Mouse (Mus musculus): ENCODE results near the gene Gnaz. TPM values are rescaled to one million over a fixed set of nuclear protein-coding genes. Genes with fewer than 3 reads are reported as not detected.
A peak's percentile ranks its signal among the peaks of the same experiment; 100 is the strongest.

The Gnaz gene
- polyA plus RNA-seq, 1 experiment from 2014 or later = 3.2 TPM

GRCm38 (mm10) chr10:74983176-74983575 is 16.2 kb downstream of the Gnaz start:
- no peak for ATAC-seq (ENCODE audit: insufficient read depth)
- Histone ChIP-seq H3K4me3 (ENCODE audit: low read depth, low read length) (no peak overlapping the region), H3K4me2 (no peak overlapping the region), H3K9ac (no peak overlapping the region), H3K9me3 (ENCODE audit: low read depth, low read length) (no peaks in the 10 kb centered on the region), H3K4me1 (ENCODE audit: insufficient read depth) (no peaks in the 10 kb centered on the region), H3K27ac (ENCODE audit: low read depth) (no peak overlapping the region), H3K36me3 (ENCODE audit: insufficient read depth) (no peaks in the 10 kb centered on the region), H3K27me3 (ENCODE audit: insufficient read depth, low read length) (no peaks in the 10 kb centered on the region)
- no peak for TF ChIP-seq CTCF (IDR thresholded peaks at IDR 0.05; ENCODE audit: low read depth)
- DNase-seq = no peak
- WGBS = 69% methylated on average over 8 of the region's 8 CpGs

- no peak overlapping the region for H3K4me2 ChIP-seq
- ATAC-seq (ENCODE audit: insufficient read depth) (peak; percentile 22; the same call in 1 of the 2 replicates), DNase-seq (peak; percentile 39)
- H3K36me3 ChIP-seq (ENCODE audit: insufficient read depth) = no peaks in the 10 kb centered on the region
- no peaks in the 10 kb centered on the region for H3K9me3 ChIP-seq (ENCODE audit: low read depth, low read length)
- no peak overlapping the region for H3K27ac ChIP-seq (ENCODE audit: low read depth)
- H3K27me3 ChIP-seq (ENCODE audit: insufficient read depth, low read length) = no peaks in the 10 kb centered on the region; the same call in 1 of the 2 replicates
- TF ChIP-seq CTCF (IDR thresholded peaks at IDR 0.05; ENCODE audit: low read depth) = no peak
- no peaks in the 10 kb centered on the region for H3K4me1 ChIP-seq (ENCODE audit: insufficient read depth)
- WGBS = 46% methylated on average over 14 of the region's 14 CpGs
- no peak overlapping the region for H3K9ac ChIP-seq
- H3K4me3 ChIP-seq (ENCODE audit: low read depth, low read length) = no peak overlapping the region
Observed at GRCm38 (mm10) chr10:74987698-74988470, 20.9 kb downstream of the Gnaz start.

- peak; percentile 14 for DNase-seq
- Histone ChIP-seq H3K4me3 (ENCODE audit: low read depth, low read length) (no peak overlapping the region), H3K4me1 (ENCODE audit: insufficient read depth) (no peaks in the 10 kb centered on the region), H3K27me3 (ENCODE audit: insufficient read depth, low read length) (no peaks in the 10 kb centered on the region; the same call in 1 of the 2 replicates), H3K36me3 (ENCODE audit: insufficient read depth) (no peaks in the 10 kb centered on the region), H3K9ac (no peak overlapping the region), H3K9me3 (ENCODE audit: low read depth, low read length) (no peaks in the 10 kb centered on the region), H3K4me2 (no peak overlapping the region), H3K27ac (ENCODE audit: low read depth) (no peak overlapping the region)
- ATAC-seq (ENCODE audit: insufficient read depth) = no peak
- 60% methylated on average over 4 of the region's 4 CpGs for WGBS
- peak; percentile 39; the same call in 1 of the 2 replicates for TF ChIP-seq CTCF (IDR thresholded peaks at IDR 0.05; ENCODE audit: low read depth)
Observed at GRCm38 (mm10) chr10:74989814-74990213, 22.8 kb downstream of the Gnaz start.

DNA sequence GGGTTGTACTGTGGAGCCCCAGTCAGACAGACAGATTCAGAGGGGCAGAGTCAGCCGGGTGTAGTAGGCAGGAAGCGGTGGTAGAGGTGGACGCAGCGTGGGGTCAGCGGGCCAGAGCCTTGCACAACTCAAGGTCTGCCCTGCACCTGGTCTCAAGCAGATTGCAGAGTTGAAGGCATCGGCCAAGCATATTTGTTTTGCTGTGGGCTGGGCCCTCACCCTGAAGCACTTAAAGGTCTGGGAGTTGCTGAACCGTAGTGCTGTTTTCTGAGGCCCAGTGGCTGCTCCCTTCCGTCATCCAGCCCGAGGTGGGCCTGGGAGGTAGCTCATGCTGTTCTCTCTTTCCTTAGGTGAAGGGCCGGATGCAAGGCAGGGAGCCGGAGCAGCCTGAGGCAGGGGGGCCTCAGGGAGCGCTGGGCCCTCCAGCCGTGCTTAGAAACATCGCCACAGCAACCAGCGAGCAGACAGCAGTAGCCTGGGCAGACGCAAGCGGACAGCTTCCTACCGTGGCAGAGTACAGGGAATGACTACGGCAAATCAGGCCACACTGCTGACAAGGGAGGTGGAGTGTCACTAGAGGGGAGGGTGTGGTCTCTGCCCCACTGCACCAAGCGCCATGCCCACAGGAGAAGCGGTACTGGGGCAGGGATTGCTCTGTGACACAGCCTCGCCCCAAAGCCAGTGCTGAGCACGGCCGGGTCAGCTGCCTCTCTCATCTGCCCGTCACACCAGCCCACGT is 23.8 kb downstream of the Gnaz start:
- H3K4me3 ChIP-seq (ENCODE audit: low read depth, low read length) = no peak overlapping the region
- no peak overlapping the region for H3K4me2 ChIP-seq
- no peaks in the 10 kb centered on the region for H3K9me3 ChIP-seq (ENCODE audit: low read depth, low read length)
- no peaks in the 10 kb centered on the region for H3K36me3 ChIP-seq (ENCODE audit: insufficient read depth)
- 38% methylated on average over 26 of the region's 26 CpGs for WGBS
- no peaks in the 10 kb centered on the region; the same call in 1 of the 2 replicates for H3K27me3 ChIP-seq (ENCODE audit: insufficient read depth, low read length)
- no peak overlapping the region for H3K27ac ChIP-seq (ENCODE audit: low read depth)
- no peak for TF ChIP-seq CTCF (IDR thresholded peaks at IDR 0.05; ENCODE audit: low read depth)
- peak; percentile 15 for DNase-seq
- no peak overlapping the region for H3K9ac ChIP-seq
- H3K4me1 ChIP-seq (ENCODE audit: insufficient read depth) = peaks cover 6% of the 10 kb centered on the region; the same call in 1 of the 2 replicates
- peak; percentile 28 for ATAC-seq (ENCODE audit: insufficient read depth)

GRCm38 (mm10) chr10:74994863-74995262 is 27.9 kb downstream of the Gnaz start:
- no peaks in the 10 kb centered on the region for H3K36me3 ChIP-seq (ENCODE audit: insufficient read depth)
- DNase-seq = peak; percentile 47

DNA sequence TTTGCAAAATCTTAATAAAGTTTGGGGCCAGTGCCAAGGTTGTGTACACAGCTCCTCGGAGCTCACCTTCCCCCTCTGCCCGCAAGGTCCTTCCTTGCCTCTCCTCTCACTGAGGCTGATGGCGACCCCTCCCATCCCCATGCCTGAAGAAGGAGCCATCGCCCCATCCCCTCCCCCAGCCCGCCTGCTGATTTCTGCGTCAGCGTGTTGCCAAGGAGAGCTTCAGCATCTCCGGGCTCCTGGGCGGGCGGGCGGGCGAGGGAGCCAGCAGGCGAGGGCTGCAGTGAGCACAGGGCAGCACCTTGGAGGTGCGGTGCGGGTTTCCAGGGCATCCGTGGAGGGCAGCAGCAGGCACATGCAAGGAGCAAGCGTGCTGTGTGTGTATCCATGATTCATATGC is 28.4 kb downstream of the Gnaz start:
- Histone ChIP-seq H3K9me3 (ENCODE audit: low read depth, low read length) (no peaks in the 10 kb centered on the region), H3K4me3 (ENCODE audit: low read depth, low read length) (peak overlapping the region; percentile 25; the same call in 1 of the 2 replicates), H3K27me3 (ENCODE audit: insufficient read depth, low read length) (no peaks in the 10 kb centered on the region; the same call in 1 of the 2 replicates), H3K9ac (peak overlapping the region; percentile 35), H3K4me2 (peak overlapping the region; percentile 59), H3K4me1 (ENCODE audit: insufficient read depth) (peaks cover 8% of the 10 kb centered on the region; the same call in 1 of the 2 replicates), H3K36me3 (ENCODE audit: insufficient read depth) (no peaks in the 10 kb centered on the region), H3K27ac (ENCODE audit: low read depth) (no peak overlapping the region)
- DNase-seq (peak; percentile 40), ATAC-seq (ENCODE audit: insufficient read depth) (peak; percentile 55; the same call in 1 of the 2 replicates)
- WGBS = 4% methylated on average over 17 of the region's 17 CpGs
- TF ChIP-seq CTCF (IDR thresholded peaks at IDR 0.05; ENCODE audit: low read depth) = no peak

More at GRCm38 (mm10) chr10:74994863-74995262, 27.9 kb downstream of the Gnaz start:
- peak overlapping the region; percentile 30; the same call in 1 of the 2 replicates for H3K27ac ChIP-seq (ENCODE audit: low read depth)
- 8% methylated on average over 5 of the region's 5 CpGs for WGBS
- H3K4me3 ChIP-seq (ENCODE audit: low read depth, low read length) = no peak overlapping the region; the same call in 1 of the 2 replicates
- TF ChIP-seq CTCF (IDR thresholded peaks at IDR 0.05; ENCODE audit: low read depth) = no peak
- no peaks in the 10 kb centered on the region; the same call in 1 of the 2 replicates for H3K27me3 ChIP-seq (ENCODE audit: insufficient read depth, low read length)
- peak; percentile 50; the same call in 1 of the 2 replicates for ATAC-seq (ENCODE audit: insufficient read depth)
- peak overlapping the region; percentile 59 for H3K4me2 ChIP-seq
- H3K4me1 ChIP-seq (ENCODE audit: insufficient read depth) = peaks cover 8% of the 10 kb centered on the region; the same call in 1 of the 2 replicates
- no peak overlapping the region for H3K9ac ChIP-seq
- no peaks in the 10 kb centered on the region for H3K9me3 ChIP-seq (ENCODE audit: low read depth, low read length)

DNA sequence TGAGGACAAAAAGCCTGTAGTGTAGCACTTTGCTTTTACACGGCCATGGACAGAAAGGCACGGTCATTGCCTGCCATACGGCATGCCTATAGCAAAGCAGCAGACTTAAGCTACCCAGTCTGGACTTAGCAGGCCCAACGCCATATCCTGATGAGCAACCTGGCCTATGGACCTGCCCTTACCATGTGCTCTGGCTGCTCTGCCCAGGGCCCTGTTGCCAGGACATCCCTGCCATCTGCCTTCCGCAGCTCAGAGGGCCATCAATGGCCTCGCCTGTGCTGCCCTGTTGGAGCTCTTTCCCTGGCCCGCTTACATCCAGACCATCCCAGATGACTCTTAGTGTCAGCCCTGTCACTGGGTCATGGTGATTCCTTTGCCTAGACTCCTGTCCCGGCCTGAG is 34.4 kb downstream of the Gnaz start:
- WGBS = 88% methylated on average over 8 of the region's 8 CpGs
- H3K4me1 ChIP-seq (ENCODE audit: insufficient read depth) = peaks cover 12% of the 10 kb centered on the region; the same call in 1 of the 2 replicates
- no peaks in the 10 kb centered on the region for H3K9me3 ChIP-seq (ENCODE audit: low read depth, low read length)
- no peaks in the 10 kb centered on the region for H3K27me3 ChIP-seq (ENCODE audit: insufficient read depth, low read length)
- no peak overlapping the region for H3K9ac ChIP-seq
- TF ChIP-seq CTCF (IDR thresholded peaks at IDR 0.05; ENCODE audit: low read depth) = no peak
- H3K36me3 ChIP-seq (ENCODE audit: insufficient read depth) = no peaks in the 10 kb centered on the region
- no peak overlapping the region for H3K27ac ChIP-seq (ENCODE audit: low read depth)
- ATAC-seq (ENCODE audit: insufficient read depth) = no peak
- DNase-seq = no peak
- no peak overlapping the region for H3K4me3 ChIP-seq (ENCODE audit: low read depth, low read length)
- no peak overlapping the region for H3K4me2 ChIP-seq
